31 mouse cellular contexts compared by ENCODE assay signal in genomic region chr11:72816859-72817258, GRCm38 (mm10).
"Had no signal": no experiment of that assay in that cellular context is flagged by ENCODE, and none has a peak within 500 bp of the region (broad histone marks: within the 10 kb centered on the region; RNA-seq: fewer than 3 reads in every experiment).

No protein-coding gene starts in this region.

- DNase-seq: left cerebral cortex, postnatal 4 days; liver; liver, embryonic 13.5 days; liver, postnatal 0 days; lung, adult 18-20 months; lung, adult 2 months; lung, embryonic 14.5 days; lung, postnatal 10 days; lung, postnatal 14 days; lung, postnatal 36 days; lung, postnatal 4 days had no signal

- H3K4me2 ChIP-seq: limb, embryonic 12.5 days; limb, embryonic 13.5 days; limb, embryonic 15.5 days; liver, embryonic 11.5 days; liver, embryonic 12.5 days; liver, embryonic 13.5 days; liver, embryonic 15.5 days; lung, embryonic 14.5 days; lung, embryonic 15.5 days; midbrain, embryonic 11.5 days; midbrain, embryonic 12.5 days; midbrain, embryonic 13.5 days; midbrain, embryonic 15.5 days; neural tube, embryonic 12.5 days had no signal

- H3K27ac ChIP-seq: limb, embryonic 10.5 days; limb, embryonic 12.5 days; limb, embryonic 13.5 days; limb, embryonic 15.5 days; liver, embryonic 12.5 days; liver, embryonic 13.5 days; liver, embryonic 14.5 days; liver, embryonic 15.5 days; lung, embryonic 15.5 days; macrophage; midbrain, embryonic 10.5 days; midbrain, embryonic 12.5 days; midbrain, embryonic 13.5 days; midbrain, embryonic 15.5 days; neural tube, embryonic 12.5 days had no signal

- H3K27me3 ChIP-seq: limb, embryonic 12.5 days; limb, embryonic 13.5 days; limb, embryonic 15.5 days; liver, embryonic 12.5 days; liver, embryonic 13.5 days; liver, embryonic 15.5 days; lung, embryonic 15.5 days; megakaryocyte, embryonic 14.5 days; midbrain, embryonic 12.5 days; midbrain, embryonic 13.5 days; midbrain, embryonic 15.5 days; neural tube, embryonic 12.5 days had no signal

- H3K9ac ChIP-seq: limb, embryonic 12.5 days; limb, embryonic 13.5 days; limb, embryonic 15.5 days; liver, embryonic 12.5 days; liver, embryonic 13.5 days; liver, embryonic 14.5 days; liver, embryonic 15.5 days; liver, postnatal 0 days; lung, embryonic 14.5 days; lung, embryonic 15.5 days; midbrain, embryonic 12.5 days; midbrain, embryonic 13.5 days; midbrain, embryonic 15.5 days; neural tube, embryonic 12.5 days had no signal

- H3K9me3 ChIP-seq: limb, embryonic 10.5 days; limb, embryonic 12.5 days; limb, embryonic 13.5 days; limb, embryonic 15.5 days; liver, embryonic 12.5 days; liver, embryonic 13.5 days; liver, embryonic 15.5 days; lung, embryonic 15.5 days; megakaryocyte, embryonic 14.5 days; midbrain, embryonic 10.5 days; midbrain, embryonic 12.5 days; midbrain, embryonic 13.5 days; midbrain, embryonic 15.5 days; neural tube, embryonic 12.5 days had no signal

- H3K4me1 ChIP-seq: limb, embryonic 10.5 days; limb, embryonic 12.5 days; limb, embryonic 13.5 days; limb, embryonic 15.5 days; liver, embryonic 12.5 days; liver, embryonic 13.5 days; liver, embryonic 15.5 days; lung, embryonic 15.5 days; midbrain, embryonic 10.5 days; midbrain, embryonic 12.5 days; midbrain, embryonic 13.5 days; midbrain, embryonic 15.5 days; neural tube, embryonic 12.5 days had no signal

- ATAC-seq: liver, embryonic 12.5 days; liver, postnatal 0 days; lung, postnatal 0 days; midbrain, embryonic 13.5 days; midbrain, embryonic 15.5 days; midbrain, embryonic 16.5 days had no signal

- H3K4me3 ChIP-seq: limb, embryonic 10.5 days; limb, embryonic 12.5 days; limb, embryonic 13.5 days; limb, embryonic 15.5 days; liver, embryonic 12.5 days; liver, embryonic 13.5 days; liver, embryonic 15.5 days; lung, embryonic 15.5 days; megakaryocyte, embryonic 14.5 days; midbrain, embryonic 10.5 days; midbrain, embryonic 12.5 days; midbrain, embryonic 13.5 days; midbrain, embryonic 15.5 days; myocyte; neural tube, embryonic 12.5 days had no signal
